Mouse (Mus musculus) brain, embryonic 14.5 days (tissue): Measurements from ENCODE around the gene Tle6.

Source experiments
- CTCF ChIP-seq: fragments of 200-500 bp; IDR thresholded peaks from 2 replicates; pipeline ENCODE4 v1.5.1; 2012; ENCODE audit warnings: inconsistent platforms, mild to moderate bottlenecking, moderate library complexity, borderline replicate concordance; ENCODE audit not compliant: insufficient read depth, insufficient read length; ENCODE audit errors: extremely low read depth
- POLR2A ChIP-seq: fragments of 200-500 bp; IDR thresholded peaks from 2 replicates; pipeline ENCODE4 v1.6.1; 2012; ENCODE audit warnings: mild to moderate bottlenecking, inconsistent platforms, borderline replicate concordance; ENCODE audit not compliant: poor library complexity, insufficient read depth, insufficient read length, severe bottlenecking; ENCODE audit errors: extremely low read depth

DNA sequence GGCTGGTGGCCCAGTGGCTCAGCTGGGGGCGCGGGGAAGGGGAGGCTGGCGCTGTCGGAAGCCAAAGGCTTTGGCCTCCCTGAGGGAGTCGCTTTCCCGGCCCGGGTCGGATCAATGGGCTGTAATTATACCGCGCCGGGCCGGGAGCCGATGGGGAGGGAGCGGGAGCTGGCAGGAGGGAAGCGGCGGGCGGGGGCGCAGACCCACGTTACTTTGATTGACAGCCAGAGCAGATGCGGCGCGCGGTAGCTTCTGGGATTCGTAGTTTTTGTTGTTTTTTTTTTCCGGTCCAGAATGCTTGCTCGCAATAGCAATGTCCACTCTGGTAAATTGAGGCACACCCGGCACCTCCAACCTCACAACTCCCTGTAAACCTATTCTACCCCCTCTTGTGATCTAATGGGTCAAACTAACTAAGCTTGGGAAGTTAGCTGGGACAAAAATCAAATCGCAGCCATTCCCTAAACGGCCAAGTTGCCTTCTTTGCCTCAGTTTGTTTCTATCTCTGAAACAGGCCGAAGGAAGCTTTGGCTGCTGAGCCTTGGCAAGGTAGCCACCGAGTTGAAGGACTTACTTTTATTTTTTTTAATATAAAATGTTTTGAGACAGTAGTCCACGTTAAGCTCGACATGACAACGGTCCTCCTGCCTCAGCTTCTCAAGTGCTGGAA, 29.9 kb downstream of the Tle6 start:
- TF ChIP-seq POLR2A, result no peak
- TF ChIP-seq CTCF, result no peak
